Mouse (Mus musculus) hindbrain, embryonic 11.5 days (tissue): ENCODE measurements at regions not wholly inside any gene's neighbourhood (a gene's known extent, or its start where the extent isn't known, plus 50 kb on each side); places are given as distances from the start of the nearest gene placed in this dataset.

ENCODE experiments used
- ATAC-seq: fragments of 200-750 bp; cut with Nextera tagmentation; 2 replicates; pipeline ENCODE4 v1.8.0; 2017; ENCODE audit warnings: mild to moderate bottlenecking, moderate TSS enrichment, moderate library complexity; ENCODE audit not compliant: low FRiP score
- DNase-seq: peaks from one replicate; pipeline ENCODE4 v3.0.0-alpha.2; 2015; ENCODE audit warnings: low spot score
- H3K27ac ChIP-seq: fragments of 300-500 bp; sonication (generic); 2 replicates; pipeline ENCODE4 v1.5.1; 2014; ENCODE audit warnings: mild to moderate bottlenecking, low read depth, low read length
- H3K27me3 ChIP-seq: fragments of 300-500 bp; sonication (generic); 2 replicates; pipeline ENCODE4 v1.6.1; 2014; ENCODE audit warnings: mild to moderate bottlenecking, low read length, moderate library complexity, mixed read lengths; ENCODE audit not compliant: control insufficient read depth, insufficient read depth
- H3K36me3 ChIP-seq: fragments of 300-500 bp; sonication (generic); 2 replicates; pipeline ENCODE4 v1.6.1; 2014; ENCODE audit warnings: mild to moderate bottlenecking, low read length, moderate library complexity, mixed read lengths; ENCODE audit not compliant: control insufficient read depth, insufficient read depth
- H3K4me1 ChIP-seq: fragments of 300-500 bp; sonication (generic); replicated peaks from 2 replicates; pipeline ENCODE4 v1.6.1; 2014; ENCODE audit warnings: low read length, mixed read lengths; ENCODE audit not compliant: control insufficient read depth, insufficient read depth
- H3K4me2 ChIP-seq: fragments of 300-500 bp; sonication (generic); replicated peaks from 2 replicates; pipeline ENCODE4 v1.6.1; 2014; ENCODE audit warnings: mild to moderate bottlenecking, low read depth, low read length
- H3K4me3 ChIP-seq: fragments of 300-500 bp; sonication (generic); 2 replicates; pipeline ENCODE4 v1.5.1; 2014; ENCODE audit warnings: low read depth, low read length
- H3K9ac ChIP-seq: fragments of 300-500 bp; sonication (generic); 2 replicates; pipeline ENCODE4 v1.6.1; 2014; ENCODE audit warnings: low read depth, low read length
- H3K9me3 ChIP-seq: fragments of 300-500 bp; sonication (generic); 2 replicates; pipeline ENCODE4 v1.6.1; 2016; ENCODE audit warnings: low read length; ENCODE audit not compliant: control insufficient read depth
- WGBS: fragments of 180-500 bp; shearing (Covaris S2); extraction: QIAGEN DNeasy Blood & Tissue Kit; methylation state at CpG from one replicate; pipeline ENCODE4 v1.1.7; 2014; 5-methylcytosine and 5-hydroxymethylcytosine counted together

DNA sequence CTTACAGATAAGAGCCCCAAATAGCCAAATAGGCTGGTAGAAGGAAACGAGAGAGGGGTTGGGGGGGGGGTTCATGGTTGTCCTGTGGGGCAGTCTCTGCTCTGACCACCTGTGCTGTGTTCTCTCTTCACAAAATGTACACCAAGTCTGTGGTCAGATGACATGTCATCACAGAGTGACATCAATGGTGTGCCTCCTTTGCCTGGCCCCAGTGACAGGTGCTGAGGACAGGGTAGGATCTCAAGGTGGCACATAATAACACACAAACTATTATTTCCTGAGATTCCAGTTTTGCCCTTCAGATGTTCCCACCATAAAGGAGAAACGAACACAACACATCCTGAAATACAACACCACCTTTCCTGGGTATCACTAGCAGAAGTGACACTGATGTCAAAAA, 68.3 kb upstream of the Epcam start:
- no peak for ATAC-seq
- Histone ChIP-seq H3K27ac (no peak overlapping the region), H3K4me2 (no peak overlapping the region), H3K4me1 (no peaks in the 10 kb centered on the region; the same call in 1 of the 2 replicates), H3K4me3 (no peak overlapping the region), H3K9ac (no peak overlapping the region), H3K27me3 (no peaks in the 10 kb centered on the region), H3K9me3 (no peaks in the 10 kb centered on the region), H3K36me3 (no peaks in the 10 kb centered on the region)
- 64% methylated on average over 2 of the region's 2 CpGs for WGBS
- no peak for DNase-seq

GRCm38 (mm10) chr17:87569981-87570380, 65.8 kb upstream of the Epcam start:
- no peaks in the 10 kb centered on the region; the same call in 1 of the 2 replicates for H3K4me1 ChIP-seq
- H3K4me2 ChIP-seq, result no peak overlapping the region
- H3K27me3 ChIP-seq, result no peaks in the 10 kb centered on the region
- no peak overlapping the region for H3K9ac ChIP-seq
- ATAC-seq (no peak), DNase-seq (no peak)
- H3K36me3 ChIP-seq, result no peaks in the 10 kb centered on the region
- no peak overlapping the region for H3K4me3 ChIP-seq
- WGBS, result 79% methylated on average over 9 of the region's 9 CpGs
- H3K9me3 ChIP-seq, result no peaks in the 10 kb centered on the region
- no peak overlapping the region for H3K27ac ChIP-seq

- H3K27ac ChIP-seq, result no peak overlapping the region
- no peak overlapping the region for H3K9ac ChIP-seq
- no peaks in the 10 kb centered on the region for H3K27me3 ChIP-seq
- 41% methylated on average over 18 of the region's 18 CpGs for WGBS
- peak; percentile 66; the same call in 1 of the 2 replicates for ATAC-seq
- no peaks in the 10 kb centered on the region; the same call in 1 of the 2 replicates for H3K4me1 ChIP-seq
- H3K9me3 ChIP-seq, result no peaks in the 10 kb centered on the region
- 0 out of 2 replicates have a peak overlapping the region, but pooled peaks have one; percentile 34 for H3K4me2 ChIP-seq
- DNase-seq, result peak; percentile 31
- no peaks in the 10 kb centered on the region for H3K36me3 ChIP-seq
- H3K4me3 ChIP-seq, result no peak overlapping the region
Measured at GRCm38 (mm10) chr17:87570676-87571344, 65.0 kb upstream of the Epcam start.

- Histone ChIP-seq H3K27me3 (no peaks in the 10 kb centered on the region), H3K9ac (peak overlapping the region; percentile 38; the same call in 1 of the 2 replicates), H3K36me3 (no peaks in the 10 kb centered on the region), H3K4me3 (no peak overlapping the region), H3K27ac (no peak overlapping the region), H3K4me2 (peak overlapping the region; percentile 34), H3K4me1 (no peaks in the 10 kb centered on the region; the same call in 1 of the 2 replicates), H3K9me3 (no peaks in the 10 kb centered on the region)
- ATAC-seq (peak; percentile 88), DNase-seq (peak; percentile 96)
- WGBS, result 12% methylated on average over 18 of the region's 18 CpGs
Measured at GRCm38 (mm10) chr17:87571345-87571932, 64.3 kb upstream of the Epcam start.

DNA sequence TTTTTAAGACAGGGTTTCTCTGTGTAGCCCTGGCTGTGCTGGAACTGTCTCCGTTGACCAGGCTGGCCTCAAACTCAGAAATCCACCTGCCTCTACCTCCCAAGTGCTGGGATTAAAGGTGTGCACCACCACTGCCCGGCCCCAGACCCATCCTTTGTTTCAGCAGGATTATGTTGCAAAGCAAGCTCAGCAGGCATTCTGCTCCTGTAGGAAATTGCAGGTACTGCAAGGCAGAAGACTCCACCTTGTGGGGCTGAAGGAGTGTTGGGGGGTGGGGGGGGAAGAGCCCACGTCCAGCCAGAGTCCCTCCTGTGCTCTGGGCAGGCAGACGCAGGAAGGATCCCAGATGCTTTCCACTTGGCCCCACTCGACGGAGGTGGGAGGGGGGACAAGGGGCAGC, 52.2 kb upstream of the Epcam start:
- H3K27ac ChIP-seq, result no peak overlapping the region

GRCm38 (mm10) chr17:87585355-87585754, 50.4 kb upstream of the Epcam start:
- H3K4me1 ChIP-seq, result no peaks in the 10 kb centered on the region
- H3K9me3 ChIP-seq, result no peaks in the 10 kb centered on the region
- no peak overlapping the region for H3K9ac ChIP-seq
- H3K4me3 ChIP-seq, result no peak overlapping the region
- DNase-seq (no peak), ATAC-seq (no peak)
- H3K27ac ChIP-seq, result no peak overlapping the region
- 73% methylated on average over 6 of the region's 6 CpGs for WGBS
- no peak overlapping the region for H3K4me2 ChIP-seq
- H3K36me3 ChIP-seq, result no peaks in the 10 kb centered on the region
- no peaks in the 10 kb centered on the region for H3K27me3 ChIP-seq

More for the DNA sequence above, 52.2 kb upstream of the Epcam start:
- H3K4me2 ChIP-seq, result no peak overlapping the region
- ATAC-seq (no peak), DNase-seq (no peak)
- no peak overlapping the region for H3K9ac ChIP-seq
- H3K4me1 ChIP-seq, result no peaks in the 10 kb centered on the region
- H3K36me3 ChIP-seq, result no peaks in the 10 kb centered on the region
- WGBS, result 52% methylated on average over 6 of the region's 6 CpGs
- no peaks in the 10 kb centered on the region for H3K27me3 ChIP-seq
- no peak overlapping the region for H3K4me3 ChIP-seq
- no peaks in the 10 kb centered on the region for H3K9me3 ChIP-seq
